Mouse (Mus musculus) urinary bladder, postnatal 4 days (tissue): Measurements from ENCODE around the gene Tmem59.

ENCODE experiments used
- DNase-seq, 2 experiments: peaks; one replicate each; pipeline ENCODE4 v3.0.0; 2021 to 2022; ENCODE audit warnings: low spot score in 2 of 2

Tmem59 gene

GRCm38 (mm10) chr4:107178182-107178829 lies at the start of gene Tmem59:
Gene Tmem59 (plus strand): TSS chr4:107178399.
- DNase-seq = peak; percentile 98 to 99

- no peak for DNase-seq
Measured at GRCm38 (mm10) chr4:107129373-107129772, 48.8 kb upstream of the Tmem59 start.

- no peak for DNase-seq
Measured at GRCm38 (mm10) chr4:107130534-107130933, 47.7 kb upstream of the Tmem59 start.

GRCm38 (mm10) chr4:107134891-107135290 lies 43.3 kb upstream of the Tmem59 start:
- no peak for DNase-seq

- DNase-seq = no peak
Measured at GRCm38 (mm10) chr4:107135663-107136062, 42.5 kb upstream of the Tmem59 start.

- DNase-seq = no peak
Measured at GRCm38 (mm10) chr4:107136531-107136930, 41.7 kb upstream of the Tmem59 start.

GRCm38 (mm10) chr4:107138948-107139835 lies 39.0 kb upstream of the Tmem59 start:
- no peak for DNase-seq

GRCm38 (mm10) chr4:107139836-107140631 lies 38.2 kb upstream of the Tmem59 start:
- no peak for DNase-seq

- no peak for DNase-seq
Measured at GRCm38 (mm10) chr4:107143511-107143910, 34.7 kb upstream of the Tmem59 start.

GRCm38 (mm10) chr4:107150991-107151390 lies 27.2 kb upstream of the Tmem59 start:
- no peak for DNase-seq

GRCm38 (mm10) chr4:107152571-107152970 lies 25.6 kb upstream of the Tmem59 start:
- no peak for DNase-seq

- DNase-seq = no peak
Measured at GRCm38 (mm10) chr4:107156983-107157401, 21.2 kb upstream of the Tmem59 start.

GRCm38 (mm10) chr4:107159166-107159773 lies 18.9 kb upstream of the Tmem59 start:
- no peak for DNase-seq

GRCm38 (mm10) chr4:107160181-107160580 lies 18.0 kb upstream of the Tmem59 start:
- no peak for DNase-seq

- no peak for DNase-seq
Measured at GRCm38 (mm10) chr4:107163341-107163740, 14.9 kb upstream of the Tmem59 start.

- DNase-seq = peak in 1 of 2 experiments; percentile 45
Measured at GRCm38 (mm10) chr4:107163756-107164587, 14.2 kb upstream of the Tmem59 start.

GRCm38 (mm10) chr4:107166700-107167099 lies 11.5 kb upstream of the Tmem59 start:
- DNase-seq = no peak

- DNase-seq = no peak
Measured at GRCm38 (mm10) chr4:107167798-107168197, 10.4 kb upstream of the Tmem59 start.

- DNase-seq = no peak
Measured at GRCm38 (mm10) chr4:107177506-107177905, 693 bp upstream of the Tmem59 start.

GRCm38 (mm10) chr4:107178830-107179490 lies 761 bp downstream of the Tmem59 start, which contains the start of gene Tceanc2:
Gene Tceanc2 (minus strand): TSS chr4:107179116.
- peak; percentile 45 to 66 for DNase-seq
